Mouse (Mus musculus) erythroblast, embryonic 14.5 days (primary cell): ENCODE measurements around the gene Prep.

Experiments
- GATA1 ChIP-seq: IDR thresholded peaks from 2 replicates; pipeline ENCODE4 v1.6.1; 2012; ENCODE audit warnings: low read length, inconsistent platforms, mixed read lengths
- TAL1 ChIP-seq: IDR thresholded peaks from 3 replicates; pipeline ENCODE4 v1.6.1; 2012; ENCODE audit warnings: low read length, inconsistent platforms, mixed read lengths

GRCm38 (mm10) chr10:45104098-45104497, 37.1 kb downstream of the Prep start:
- TF ChIP-seq GATA1: no peak
- no peak for TF ChIP-seq TAL1
